Mouse (Mus musculus) c-Kit-positive CD71-negative TER-119-negative erythroid progenitor cells, embryonic 14.5 days (primary cell): ENCODE data around the gene Pitpnm1.

Experiments used
- DNase-seq: peaks from one replicate; pipeline ENCODE4 v3.0.0-alpha.2; 2013; ENCODE audit warnings: low read depth

Pitpnm1 gene

GRCm38 (mm10) chr19:4094774-4095303 is 5.0 kb upstream of the Pitpnm1 start:
- no peak for DNase-seq

- DNase-seq, result no peak
Measured at GRCm38 (mm10) chr19:4095802-4096201, 4.0 kb upstream of the Pitpnm1 start.

GRCm38 (mm10) chr19:4096642-4097440 is 3.0 kb upstream of the Pitpnm1 start, which contains the start of gene Cdk2ap2:
Gene Cdk2ap2 (plus strand): TSS chr19:4097182.
- peak; percentile 94 for DNase-seq

DNA sequence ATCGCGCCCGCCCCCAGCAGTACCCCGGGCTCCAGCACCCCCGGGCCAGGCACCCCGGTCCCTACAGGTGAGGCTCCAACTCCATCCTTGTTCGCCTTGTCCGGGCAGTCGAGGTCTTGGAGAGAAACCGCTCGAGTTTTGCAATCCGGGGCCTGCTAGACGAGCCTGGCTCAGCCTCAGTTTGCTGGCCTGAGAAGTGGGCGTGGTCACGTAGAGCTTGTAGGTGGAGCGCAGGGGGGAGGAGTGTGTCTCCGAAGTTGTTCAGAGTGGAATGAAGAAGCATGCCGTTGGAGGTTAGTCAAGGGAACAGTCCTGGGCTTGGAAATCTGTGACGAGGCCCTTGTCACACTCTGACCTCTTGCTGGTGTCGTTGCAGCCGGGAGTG is 2.4 kb upstream of the Pitpnm1 start:
- no peak for DNase-seq

DNA sequence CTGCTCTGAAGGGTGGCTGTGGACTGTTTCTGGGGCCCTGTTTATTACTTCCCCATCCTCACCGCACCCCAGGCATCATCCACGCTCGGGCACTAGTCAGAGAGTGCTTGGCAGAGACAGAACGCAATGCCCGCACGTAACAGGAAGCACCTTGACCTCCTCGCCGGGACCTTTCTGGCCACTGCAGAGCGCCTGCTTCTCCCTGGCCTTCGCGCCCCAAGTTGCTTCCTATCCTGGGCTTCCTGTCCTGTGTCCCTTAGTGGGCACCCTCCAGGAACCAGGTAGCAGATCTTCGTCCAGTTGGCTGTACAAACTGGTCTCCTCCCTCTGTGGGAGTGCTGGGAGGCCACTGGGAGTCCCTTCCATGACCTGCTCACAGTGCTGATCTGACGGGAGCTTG is 1.4 kb upstream of the Pitpnm1 start:
- no peak for DNase-seq

- DNase-seq, result peak; percentile 94
Measured at GRCm38 (mm10) chr19:4099056-4099455, 742 bp upstream of the Pitpnm1 start.

DNA sequence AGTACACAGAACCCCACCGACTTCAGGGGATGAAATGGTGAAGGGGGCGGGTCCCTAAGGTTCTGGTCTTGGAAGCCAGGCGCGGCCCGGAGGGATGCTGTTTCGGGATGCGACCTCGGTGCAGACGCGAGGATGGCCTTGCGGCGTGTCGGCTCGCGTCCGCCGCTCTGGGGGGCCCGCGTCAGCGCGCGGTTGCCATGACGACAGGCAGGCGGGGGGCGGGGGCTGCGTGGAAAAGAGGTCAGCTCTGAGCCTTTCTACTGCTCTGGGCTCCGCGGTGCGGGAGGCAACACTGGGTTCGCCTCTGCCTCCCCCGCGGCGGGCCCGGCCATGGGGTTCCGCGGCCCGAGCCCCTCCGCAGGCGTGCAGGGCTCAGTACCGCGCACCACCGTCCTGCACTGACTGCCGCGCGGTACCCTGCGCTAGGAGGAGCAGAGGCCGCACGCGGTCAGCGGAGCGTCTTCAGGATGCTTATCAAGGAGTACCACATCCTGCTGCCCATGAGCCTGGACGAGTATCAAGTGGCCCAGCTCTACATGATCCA is 992 bp downstream of the Pitpnm1 start:
- DNase-seq, result no peak

DNA sequence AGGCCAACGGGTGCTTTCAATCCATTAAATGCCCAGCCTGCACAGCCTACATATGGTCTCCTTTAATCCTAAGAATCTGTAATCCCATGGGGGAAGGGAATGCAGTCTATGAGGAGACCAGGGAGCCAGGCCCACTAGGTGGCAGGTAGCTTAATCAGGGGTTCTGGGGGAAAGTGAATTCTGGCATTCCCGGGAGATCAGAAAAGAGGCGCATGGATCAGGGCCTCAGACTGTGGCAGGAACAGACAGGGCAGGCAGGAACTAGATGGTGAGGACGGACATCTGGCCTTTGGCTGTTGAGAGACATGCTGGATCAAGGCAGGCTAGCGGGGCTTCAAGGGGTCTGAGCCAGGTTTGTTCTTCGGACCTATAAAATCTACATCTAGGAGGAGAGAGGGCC is 1.7 kb downstream of the Pitpnm1 start:
- DNase-seq, result no peak

- no peak for DNase-seq
Measured at GRCm38 (mm10) chr19:4102049-4102448, 2.3 kb downstream of the Pitpnm1 start.

GRCm38 (mm10) chr19:4102626-4103025 is 2.8 kb downstream of the Pitpnm1 start:
- DNase-seq, result no peak

DNA sequence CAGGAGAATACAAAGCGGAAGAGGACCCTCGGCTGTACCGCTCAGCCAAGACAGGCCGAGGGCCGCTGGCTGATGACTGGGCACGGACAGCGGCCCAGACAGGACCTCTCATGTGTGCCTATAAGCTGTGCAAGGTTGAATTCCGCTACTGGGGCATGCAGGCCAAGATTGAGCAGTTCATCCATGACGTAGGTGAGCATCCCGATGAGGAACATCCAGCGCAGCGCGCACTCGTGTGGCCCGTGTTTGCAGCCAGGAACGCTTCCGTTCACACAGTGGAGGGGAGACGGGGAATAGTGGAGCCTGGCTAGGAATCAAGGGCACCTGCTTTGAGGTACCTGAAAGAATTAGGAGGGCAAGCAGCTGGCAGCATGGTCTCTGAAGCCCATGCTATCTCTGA is 3.5 kb downstream of the Pitpnm1 start:
- DNase-seq, result no peak

- DNase-seq, result no peak
Measured at GRCm38 (mm10) chr19:4103792-4104191, 4.0 kb downstream of the Pitpnm1 start.

GRCm38 (mm10) chr19:4104675-4105194 is 4.9 kb downstream of the Pitpnm1 start:
- no peak for DNase-seq

DNA sequence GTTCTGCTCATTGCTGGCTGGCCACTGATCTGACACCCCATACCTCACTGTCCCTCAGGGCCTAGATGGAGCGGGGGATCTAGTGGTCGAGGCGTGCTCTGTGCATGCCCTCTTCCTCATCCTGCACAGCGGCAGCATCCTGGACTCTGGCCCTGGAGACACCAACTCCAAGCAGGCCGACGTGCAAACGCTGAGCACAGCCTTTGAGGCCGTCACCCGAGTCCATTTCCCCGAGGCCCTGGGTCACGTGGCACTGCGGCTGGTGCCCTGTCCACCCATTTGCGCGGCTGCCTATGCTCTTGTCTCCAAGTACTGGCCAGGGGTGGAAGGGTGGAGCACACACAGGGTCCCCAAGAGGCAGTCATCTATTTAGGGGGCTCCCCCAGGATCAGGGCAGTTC is 6.9 kb downstream of the Pitpnm1 start:
- no peak for DNase-seq

GRCm38 (mm10) chr19:4108535-4108934 is 8.7 kb downstream of the Pitpnm1 start:
- no peak for DNase-seq

DNA sequence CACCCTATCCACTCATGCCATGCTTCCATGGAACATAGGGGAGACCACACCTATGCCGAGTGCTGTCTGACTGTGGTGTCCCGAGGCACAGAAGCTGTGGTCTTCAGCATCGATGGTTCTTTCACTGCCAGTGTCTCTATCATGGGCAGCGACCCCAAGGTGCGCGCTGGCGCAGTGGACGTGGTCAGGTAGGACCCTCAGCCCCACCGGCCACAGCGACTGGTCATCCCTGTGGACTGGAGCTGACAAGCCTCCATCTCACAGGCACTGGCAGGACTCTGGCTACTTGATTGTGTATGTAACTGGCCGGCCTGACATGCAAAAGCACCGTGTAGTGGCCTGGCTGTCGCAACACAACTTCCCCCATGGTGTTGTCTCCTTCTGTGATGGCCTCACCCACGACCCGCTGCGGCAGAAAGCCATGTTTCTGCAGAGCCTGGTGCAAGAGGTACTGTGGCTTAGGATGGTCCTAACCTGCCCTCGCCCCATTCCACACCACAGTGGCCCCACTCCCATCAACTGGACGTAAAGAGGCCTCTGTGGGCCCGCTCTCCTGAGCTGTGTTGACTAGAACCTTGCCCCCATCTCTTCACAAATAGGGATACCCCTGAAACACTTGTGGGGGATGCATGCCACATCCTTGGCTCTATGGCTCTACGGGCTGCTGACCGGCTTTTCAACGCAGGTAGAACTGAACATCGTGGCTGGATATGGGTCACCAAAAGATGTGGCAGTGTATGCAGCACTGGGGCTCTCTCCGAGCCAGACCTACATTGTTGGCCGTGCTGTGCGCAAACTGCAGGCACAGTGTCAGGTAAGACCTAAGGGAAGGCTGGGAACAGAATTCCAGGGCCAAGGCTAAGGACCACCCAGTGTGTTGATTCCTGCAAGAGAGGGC is 12.5 kb downstream of the Pitpnm1 start:
- no peak for DNase-seq

GRCm38 (mm10) chr19:4113186-4113805 is 13.5 kb downstream of the Pitpnm1 start:
- DNase-seq, result no peak

DNA sequence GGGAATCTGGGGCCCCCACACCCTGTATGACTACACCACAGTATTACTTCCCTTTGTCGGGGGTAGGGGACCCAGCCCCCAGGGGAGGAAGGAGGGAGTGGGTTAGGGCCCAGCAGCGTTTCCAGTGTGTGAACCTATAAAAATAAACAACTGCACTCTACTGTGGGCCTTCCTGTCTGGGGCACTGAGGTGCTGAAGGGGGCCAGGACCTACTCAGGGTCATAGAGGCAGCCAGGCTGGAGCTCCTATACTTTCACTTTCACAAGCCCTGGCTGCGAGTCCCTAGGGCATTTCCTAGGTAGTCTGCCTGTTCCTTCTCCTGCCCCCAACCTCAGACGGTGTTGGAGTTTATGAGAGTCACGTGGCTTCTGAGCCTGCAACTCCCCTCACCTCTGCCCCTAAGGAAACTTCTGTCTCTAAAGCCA is 14.0 kb downstream of the Pitpnm1 start:
- DNase-seq, result no peak

- DNase-seq, result no peak
Measured at GRCm38 (mm10) chr19:4114551-4114950, 14.8 kb downstream of the Pitpnm1 start.

GRCm38 (mm10) chr19:4115144-4115543 is 15.3 kb downstream of the Pitpnm1 start:
- no peak for DNase-seq

- DNase-seq, result no peak
Measured at GRCm38 (mm10) chr19:4115816-4116215, 16.0 kb downstream of the Pitpnm1 start.

DNA sequence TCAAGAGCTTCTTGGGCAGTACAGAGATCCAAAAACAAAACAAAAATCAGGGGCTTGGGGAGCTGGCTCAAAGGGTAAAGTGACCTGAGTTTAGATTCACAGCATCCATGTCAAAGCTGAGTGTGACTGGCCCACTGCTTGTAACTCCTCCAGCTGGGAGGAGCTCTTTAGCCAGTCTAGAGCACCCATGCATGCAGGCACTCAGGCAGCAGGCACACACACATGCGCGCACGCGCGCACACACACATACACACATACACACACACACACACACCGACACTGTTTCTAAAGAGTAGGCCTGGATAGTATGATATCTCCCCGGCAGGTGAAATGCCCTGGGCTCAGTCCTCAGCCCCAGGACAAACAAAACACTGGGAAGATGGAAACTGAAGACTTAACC is 17.2 kb downstream of the Pitpnm1 start:
- DNase-seq, result no peak
